Mouse (Mus musculus): ENCODE measurements around the gene Fut8. TPM values are rescaled to one million over a fixed set of nuclear protein-coding genes. Genes with fewer than 3 reads are reported as not detected.
"Not testable (repeated sequence)": the region's sequence is repeated elsewhere in the genome, so short reads cannot be mapped to it uniquely, and the experiment has no call there.

Gene Fut8
- polyA plus RNA-seq, 1 experiment from 2014 or later: 15.2 TPM

DNA sequence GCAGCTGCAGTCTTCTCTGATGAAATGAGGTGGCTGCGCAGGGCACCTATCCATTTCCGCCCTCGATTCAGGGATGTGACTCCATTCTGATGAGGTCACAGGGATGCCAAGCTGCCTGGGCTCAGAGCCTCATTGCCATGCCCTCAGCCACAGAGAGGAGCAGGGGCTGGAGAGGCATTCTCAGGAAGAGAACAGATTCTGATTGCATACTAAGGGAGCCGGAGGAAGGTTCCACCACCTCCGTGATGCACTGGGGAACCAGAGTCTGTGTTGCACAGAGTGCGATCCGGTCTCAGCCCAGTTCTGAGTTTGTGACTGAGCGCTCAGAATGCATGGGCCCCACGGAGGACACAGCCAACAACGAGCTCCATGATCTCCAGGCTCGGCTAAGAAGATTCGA lies 279.8 kb downstream of the Fut8 start:
- H3K27me3 ChIP-seq (ENCODE audit: control insufficient read depth, insufficient read depth, low read length): no peaks in the 10 kb centered on the region
- H3K36me3 ChIP-seq (ENCODE audit: control insufficient read depth, insufficient read depth, low read length): no peaks in the 10 kb centered on the region
- no peak overlapping the region for H3K9ac ChIP-seq (ENCODE audit: low read length)
- H3K4me2 ChIP-seq (ENCODE audit: low read length): no peak overlapping the region
- 88% methylated on average over 12 of the region's 12 CpGs for WGBS
- H3K4me1 ChIP-seq (ENCODE audit: control insufficient read depth in 2 of 2, insufficient read depth in 2 of 2, low read length in 2 of 2): no peaks in the 10 kb centered on the region
- H3K9me3 ChIP-seq (ENCODE audit: control insufficient read depth, low read length): no peaks in the 10 kb centered on the region
- no peak overlapping the region for H3K4me3 ChIP-seq (ENCODE audit: control insufficient read depth in 1 of 2, insufficient read depth in 1 of 2, low read depth in 1 of 2, low read length in 2 of 2)
- no peak overlapping the region for H3K27ac ChIP-seq (replicated peaks in 1 of 2; ENCODE audit: control insufficient read depth in 1 of 2, insufficient read depth in 1 of 2, low read depth in 2 of 2, low read length in 2 of 2)
- no peak for ATAC-seq (ENCODE audit: insufficient number of reproducible peaks, insufficient read depth, low FRiP score, low read depth)

DNA sequence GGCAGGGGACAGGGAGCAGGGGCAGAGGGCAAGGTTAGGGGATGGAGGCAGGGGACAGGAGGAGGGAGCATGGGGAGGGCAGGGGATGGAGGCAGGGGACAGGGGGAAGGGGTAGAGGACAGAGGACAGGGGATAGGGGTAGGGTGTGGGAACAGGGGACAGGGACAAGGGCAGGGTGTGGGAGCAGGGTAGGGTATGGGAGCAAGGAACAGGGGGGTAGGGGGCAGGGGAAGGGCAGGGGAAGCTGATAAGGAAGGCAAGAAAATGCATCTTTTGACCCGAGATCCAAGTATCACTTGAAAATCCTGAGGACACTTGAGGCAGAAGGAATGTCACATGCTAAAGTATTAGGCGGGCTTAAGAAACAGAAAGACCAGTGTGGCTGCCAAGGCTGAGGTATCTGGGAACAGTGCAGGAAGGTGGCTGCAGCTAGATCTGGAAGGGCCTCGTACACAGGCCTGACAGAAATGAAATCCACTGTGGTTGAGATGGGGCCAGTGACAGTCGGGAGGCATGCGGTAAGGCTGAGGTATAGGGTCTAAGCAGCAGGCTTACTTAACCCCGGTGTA lies 281.7 kb downstream of the Fut8 start:
- no peak overlapping the region for H3K4me2 ChIP-seq (ENCODE audit: low read length)
- WGBS: 71% methylated on average over 6 of the region's 6 CpGs
- H3K9me3 ChIP-seq (ENCODE audit: control insufficient read depth, low read length): no peaks in the 10 kb centered on the region
- ATAC-seq (ENCODE audit: insufficient number of reproducible peaks, insufficient read depth, low FRiP score, low read depth): no peak
- H3K27ac ChIP-seq (replicated peaks in 1 of 2; ENCODE audit: control insufficient read depth in 1 of 2, insufficient read depth in 1 of 2, low read depth in 2 of 2, low read length in 2 of 2): no peak overlapping the region
- H3K4me3 ChIP-seq (ENCODE audit: control insufficient read depth in 1 of 2, insufficient read depth in 1 of 2, low read depth in 1 of 2, low read length in 2 of 2): no peak overlapping the region
- H3K9ac ChIP-seq (ENCODE audit: low read length): no peak overlapping the region
- no peaks in the 10 kb centered on the region for H3K27me3 ChIP-seq (ENCODE audit: control insufficient read depth, insufficient read depth, low read length)
- H3K4me1 ChIP-seq (ENCODE audit: control insufficient read depth in 2 of 2, insufficient read depth in 2 of 2, low read length in 2 of 2): no peaks in the 10 kb centered on the region
- H3K36me3 ChIP-seq (ENCODE audit: control insufficient read depth, insufficient read depth, low read length): no peaks in the 10 kb centered on the region

DNA sequence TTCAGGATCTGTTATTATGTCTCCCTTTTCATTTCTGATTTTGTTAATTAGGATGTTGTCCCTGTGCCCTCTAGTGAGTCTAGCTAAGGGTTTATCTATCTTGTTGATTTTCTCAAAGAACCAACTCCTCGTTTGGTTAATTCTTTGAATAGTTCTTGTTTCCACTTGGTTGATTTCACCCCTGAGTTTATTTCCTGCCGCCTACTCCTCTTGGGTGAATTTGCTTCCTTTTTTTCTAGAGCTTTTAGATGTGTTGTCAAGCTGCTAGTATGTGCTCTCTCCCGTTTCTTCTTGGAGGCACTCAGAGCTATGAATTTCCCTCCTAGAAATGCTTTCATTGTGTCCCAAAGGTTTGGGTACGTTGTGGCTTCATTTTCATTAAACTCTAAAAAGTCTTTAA lies 286.1 kb downstream of the Fut8 start:
- not testable (repeated sequence) for H3K27ac ChIP-seq (replicated peaks in 1 of 2; ENCODE audit: control insufficient read depth in 1 of 2, insufficient read depth in 1 of 2, low read depth in 2 of 2, low read length in 2 of 2); H3K4me1 ChIP-seq (ENCODE audit: control insufficient read depth in 2 of 2, insufficient read depth in 2 of 2, low read length in 2 of 2); H3K27me3 ChIP-seq (ENCODE audit: control insufficient read depth, insufficient read depth, low read length); H3K4me3 ChIP-seq (ENCODE audit: control insufficient read depth in 1 of 2, insufficient read depth in 1 of 2, low read depth in 1 of 2, low read length in 2 of 2); ATAC-seq (ENCODE audit: insufficient number of reproducible peaks, insufficient read depth, low FRiP score, low read depth); H3K9ac ChIP-seq (ENCODE audit: low read length); H3K36me3 ChIP-seq (ENCODE audit: control insufficient read depth, insufficient read depth, low read length); H3K9me3 ChIP-seq (ENCODE audit: control insufficient read depth, low read length); H3K4me2 ChIP-seq (ENCODE audit: low read length)
- WGBS: 80% methylated on average over 3 of the region's 4 CpGs

Measured in heart, embryonic 14.5 days (tissue).